8 mouse cellular contexts compared by ENCODE assay signal in genomic region chr6:124856916-124857839, GRCm38 (mm10). TPM values are rescaled to one million over a fixed set of nuclear protein-coding genes. Genes with fewer than 3 reads are reported as not detected.
A peak's percentile ranks its signal among the peaks of the same experiment; 100 is the strongest.
DNase-seq lines count a peak whose midpoint lies in the region; ATAC-seq lines count a peak whose summit lies in the region.

P3h3 (minus strand) TSS chr6:124857752.

- intact Hi-C loops in left cerebral cortex, postnatal 10 days (cut with DNase I): loop anchor here (10.0 kb wide), 1 partner anchor 228 kb away; no protein-coding TSS in a partner anchor

- peak; percentile 84 for ATAC-seq in megakaryocyte progenitor cell, adult 5-6 weeks (replicated peaks; ENCODE audit: poor library complexity)

- DNase-seq in ZHBTc4 (ENCODE audit: low read depth, low spot score): peak; percentile 95
- DNase-seq in cerebellum, postnatal 4 days (ENCODE audit: low spot score in 2 of 2): peak; percentile 72 to 90
- DNase-seq in gastrocnemius, postnatal 10 days: peak; percentile 80
- peak; percentile 71 for DNase-seq in hindlimb bud, embryonic 11.5 days (ENCODE audit: extremely low spot score, low read depth, low spot score)
- DNase-seq in left cerebral cortex, postnatal 10 days (ENCODE audit: extremely low spot score in 1 of 2, low spot score in 2 of 2): peak; percentile 82 to 92
- peak; percentile 92 to 93 for DNase-seq in right cerebral cortex, postnatal 10 days (ENCODE audit: low spot score in 2 of 2)
- peak; percentile 82 for DNase-seq in urinary bladder, postnatal 14 days (ENCODE audit: low spot score)

RNA-seq across cellular contexts. Expression of gene P3h3, which starts in this region (rescaled TPM):
- 10 to 100 TPM; 33.3 to 41.5 TPM for total RNA-seq in gastrocnemius, postnatal 10 days (2021)
- total RNA-seq in left cerebral cortex, postnatal 10 days (2021): 10 to 100 TPM; 30.7 to 32.5 TPM
- total RNA-seq in megakaryocyte progenitor cell, adult 5-6 weeks (2015): 1.3 and 3.5 TPM in 2 replicates
- total RNA-seq in megakaryocyte progenitor cell, adult 5-6 weeks (2017): 1.00 and 2.5 TPM in 2 replicates

Comparison
In these comparisons a context has a peak if more than half of its experiments do, and no peak if none do; other contexts are left out.
1. Peak in every context shown above with its lines: DNase-seq and ATAC-seq.
2. RNA of gene P3h3 (total RNA-seq): 33.3 to 41.5 TPM in gastrocnemius, postnatal 10 days and 30.7 to 32.5 TPM in left cerebral cortex, postnatal 10 days; 1.00 to 3.5 TPM in megakaryocyte progenitor cell, adult 5-6 weeks; every median in the first group is over 4 times any median in the second.